Mouse (Mus musculus) CH12.LX (cell line): ENCODE data around the gene Cd86. TPM values are rescaled to one million over a fixed set of nuclear protein-coding genes. Genes with fewer than 3 reads are reported as not detected.

ENCODE experiments used
- DNase-seq: peaks from one replicate; pipeline ENCODE4 v3.0.0-alpha.2; 2013; ENCODE audit errors: extremely low read depth
- H3K27ac ChIP-seq: 2 replicates; pipeline ENCODE4 v1.5.1; 2012; ENCODE audit warnings: low read depth, mild to moderate bottlenecking, control low read depth, moderate library complexity; ENCODE audit not compliant: insufficient read depth
- H3K27me3 ChIP-seq: replicated peaks from 2 replicates; pipeline ENCODE3; 2012; ENCODE audit warnings: inconsistent platforms
- H3K36me3 ChIP-seq, 2 experiments: replicated peaks in 1 of 2; 2 replicates each; pipeline versions ENCODE3 to v1.6.1; 2012; ENCODE audit warnings: inconsistent platforms in 1 of 2, low read length in 1 of 2, mild to moderate bottlenecking in 1 of 2, mixed read lengths in 1 of 2, moderate library complexity in 1 of 2; ENCODE audit not compliant: control insufficient read depth in 1 of 2, insufficient read depth in 1 of 2
- H3K4me1 ChIP-seq, 2 experiments: 2 replicates each; pipeline ENCODE4 v1.6.1; 2012; ENCODE audit warnings: inconsistent platforms in 1 of 2, moderate library complexity in 1 of 2; ENCODE audit not compliant: insufficient read depth in 2 of 2, control insufficient read depth in 1 of 2
- H3K4me2 ChIP-seq: 2 replicates; pipeline ENCODE4 v1.6.1; 2012; ENCODE audit warnings: low read depth, mild to moderate bottlenecking, control low read depth; ENCODE audit not compliant: poor library complexity, insufficient read depth, severe bottlenecking
- H3K4me3 ChIP-seq, 3 experiments: fragments of 150-350 bp in 1 of 3; sonication (generic) in 1 of 3; replicated peaks in 1 of 3; 2 replicates each; pipeline versions ENCODE3 to v1.5.1; 2011 to 2012; ENCODE audit warnings: low read depth in 2 of 3, low read length in 2 of 3, mild to moderate bottlenecking in 2 of 3, moderate library complexity in 2 of 3, control low read depth in 1 of 3, improper control_type of control experiment in 1 of 3, inconsistent platforms in 1 of 3, mixed read lengths in 1 of 3; ENCODE audit not compliant: poor library complexity in 1 of 3
- H3K79me2 ChIP-seq: replicated peaks from 2 replicates; pipeline ENCODE4 v1.6.1; 2012; ENCODE audit warnings: mild to moderate bottlenecking, moderate library complexity; ENCODE audit not compliant: control insufficient read depth, poor library complexity, insufficient read depth, severe bottlenecking; ENCODE audit errors: extremely low read depth
- H3K9ac ChIP-seq: 2 replicates; pipeline ENCODE4 v1.6.1; 2012; ENCODE audit warnings: low read depth, mild to moderate bottlenecking, control low read depth, moderate library complexity; ENCODE audit not compliant: insufficient read depth
- H3K9me3 ChIP-seq: replicated peaks from 2 replicates; pipeline ENCODE3; 2012; ENCODE audit warnings: low read length, inconsistent platforms, mixed read lengths
- BHLHE40 ChIP-seq: IDR thresholded peaks from 2 replicates; pipeline ENCODE4 v1.6.1; 2011; ENCODE audit warnings: mild to moderate bottlenecking, low read depth, low read length, improper control_type of control experiment
- CHD2 ChIP-seq: IDR thresholded peaks from 2 replicates; pipeline ENCODE4 v1.6.1; 2011; ENCODE audit warnings: low read length, improper control_type of control experiment
- CTCF ChIP-seq, 2 experiments: IDR thresholded peaks in 1 of 2; conservative IDR thresholded peaks in 1 of 2; 2 replicates each; pipeline ENCODE4 v1.5.1; 2011 to 2012; ENCODE audit warnings: low read depth in 2 of 2, low read length in 2 of 2, improper control_type of control experiment in 1 of 2, inconsistent platforms in 1 of 2, mild to moderate bottlenecking in 1 of 2, moderate library complexity in 1 of 2
- E2F4 ChIP-seq: IDR thresholded peaks from 2 replicates; pipeline ENCODE4 v1.6.1; 2011; ENCODE audit warnings: low read depth, low read length, improper control_type of control experiment; ENCODE audit not compliant: insufficient replicate concordance
- ELF1 ChIP-seq: IDR thresholded peaks from 2 replicates; pipeline ENCODE4 v1.6.1; 2014; ENCODE audit warnings: low read depth, mild to moderate bottlenecking, inconsistent platforms, low read length, improper control_type of control experiment
- EP300 ChIP-seq: IDR thresholded peaks from 2 replicates; pipeline ENCODE4 v1.6.1; 2011; ENCODE audit warnings: low read length, improper control_type of control experiment
- ETS1 ChIP-seq: conservative IDR thresholded peaks from 2 replicates; pipeline ENCODE4 v1.6.1; 2012; ENCODE audit warnings: low read depth, mild to moderate bottlenecking, inconsistent platforms, low read length, improper control_type of control experiment, moderate library complexity
- JUN ChIP-seq: IDR thresholded peaks from 2 replicates; pipeline ENCODE4 v1.6.1; 2011; ENCODE audit warnings: low read depth, mild to moderate bottlenecking, low read length, improper control_type of control experiment, moderate library complexity; ENCODE audit not compliant: insufficient read depth
- JUND ChIP-seq: conservative IDR thresholded peaks from 2 replicates; pipeline ENCODE4 v1.6.1; 2011; ENCODE audit warnings: low read depth, low read length, improper control_type of control experiment
- MAZ ChIP-seq: IDR thresholded peaks from 2 replicates; pipeline ENCODE4 v1.6.1; 2012; ENCODE audit warnings: low read depth, mild to moderate bottlenecking, inconsistent platforms, low read length, improper control_type of control experiment, moderate library complexity
- MEF2A ChIP-seq: IDR thresholded peaks from 2 replicates; pipeline ENCODE4 v1.6.1; 2014; ENCODE audit warnings: low read depth, mild to moderate bottlenecking, inconsistent platforms, low read length, improper control_type of control experiment, borderline replicate concordance
- MYC ChIP-seq: IDR thresholded peaks from 2 replicates; pipeline ENCODE4 v1.6.1; 2011; ENCODE audit warnings: low read depth, mild to moderate bottlenecking, improper control_type of control experiment, low read length
- NELFE ChIP-seq: IDR thresholded peaks from 2 replicates; pipeline ENCODE4 v1.6.1; 2011; ENCODE audit warnings: low read depth, low read length, improper control_type of control experiment
- NRF1 ChIP-seq: IDR thresholded peaks from 2 replicates; pipeline ENCODE4 v1.6.1; 2014; ENCODE audit warnings: low read depth, mild to moderate bottlenecking, inconsistent platforms, low read length, improper control_type of control experiment, moderate library complexity
- POLR2A ChIP-seq: IDR thresholded peaks from 2 replicates; pipeline ENCODE4 v1.6.1; 2011; ENCODE audit warnings: low read depth, mild to moderate bottlenecking, improper control_type of control experiment, low read length
- RCOR1 ChIP-seq: conservative IDR thresholded peaks from 2 replicates; pipeline ENCODE4 v1.6.1; 2012; ENCODE audit warnings: low read depth, mild to moderate bottlenecking, inconsistent platforms, low read length, improper control_type of control experiment
- SIN3A ChIP-seq: IDR thresholded peaks from 2 replicates; pipeline ENCODE4 v1.6.1; 2012; ENCODE audit warnings: low read length, improper control_type of control experiment, inconsistent platforms
- SMC3 ChIP-seq: IDR thresholded peaks from 2 replicates; pipeline ENCODE4 v1.6.1; 2011; ENCODE audit warnings: low read depth, low read length, improper control_type of control experiment
- USF1 ChIP-seq: IDR thresholded peaks from 2 replicates; pipeline ENCODE4 v1.6.1; 2014; ENCODE audit warnings: low read depth, mild to moderate bottlenecking, inconsistent platforms, low read length, improper control_type of control experiment
- USF2 ChIP-seq: conservative IDR thresholded peaks from 2 replicates; pipeline ENCODE4 v1.6.1; 2011; ENCODE audit warnings: low read depth, low read length, improper control_type of control experiment
- ZC3H11A ChIP-seq: IDR thresholded peaks from 2 replicates; pipeline ENCODE4 v1.6.1; 2012; ENCODE audit warnings: low read depth, mild to moderate bottlenecking, inconsistent platforms, low read length, improper control_type of control experiment
- dilution Hi-C: fragments of 300-500 bp; cut with MboI; formaldehyde crosslinking; loops from 2 replicates; pipeline ENCODE4 v1.14.3; 2020; ENCODE audit warnings: low sequenced_read_pairs; ENCODE audit not compliant: extremely low pct_unique_long_range_greater_than_20kb, extremely low pct_ligation_motif_present
- in situ Hi-C: fragments of 300-500 bp; cut with MboI; formaldehyde crosslinking; loops from 3 replicates; pipeline ENCODE4 v1.14.3; 2019; ENCODE audit warnings: low sequenced_read_pairs, low pct_ligation_motif_present, low pct_unique_long_range_greater_than_20kb, mixed read lengths
- polyA plus RNA-seq: library from polyadenylated mRNA; unstranded; fragments of >175 nt; gene quantifications from 2 replicates; pipeline ENCODE4 v1.2.1, GENCODE M21; 2012; ENCODE audit warnings: low read depth; ENCODE audit not compliant: insufficient read length
- total RNA-seq, 2 experiments: library from RNA; depleted of rRNA; stranded (reverse); fragments of 300-350 nt in 1 of 2; fragments of >200 nt in 1 of 2; gene quantifications; 2 replicates each; pipeline ENCODE4 v1.2.3; 2012 to 2014

The Cd86 gene
- total and polyA plus RNA-seq, 3 experiments, result 102 to 191 (median 113) TPM

- TF ChIP-seq ETS1, result peak; percentile 75
- TF ChIP-seq BHLHE40, result peak; percentile 91
- TF ChIP-seq POLR2A, result no peak
- TF ChIP-seq CHD2, result no peak
- no peak for TF ChIP-seq USF2
- TF ChIP-seq ELF1, result no peak
- no peak for TF ChIP-seq JUND
- no peak; the same call in 1 of the 2 replicates for TF ChIP-seq SMC3
- TF ChIP-seq ZC3H11A, result no peak
- TF ChIP-seq MEF2A, result peak; percentile 63
- no peak for TF ChIP-seq SIN3A
- TF ChIP-seq MYC, result no peak
These were observed 43.5 kb upstream of the Cd86 start (continued) for GRCm38 (mm10) chr16:36709405-36709804.

- H3K79me2 ChIP-seq, result no peaks in the 10 kb centered on the region
- dilution Hi-C loops, result no loop called here
- peaks cover 2% of the 10 kb centered on the region for H3K27me3 ChIP-seq
- TF ChIP-seq E2F4 (no peak), RCOR1 (no peak), ELF1 (no peak), CTCF (conservative IDR thresholded peaks at IDR 0.05 in 1 of 2, IDR thresholded peaks at IDR 0.05 in 1 of 2; ENCODE audit: low read depth in 2 of 2, low read length in 2 of 2) (no peak), NELFE (no peak)
- TF ChIP-seq, all 38 proteins: peak for 0
- DNase-seq, result no peak
- Histone ChIP-seq H3K9ac (no peak overlapping the region), H3K4me2 (no peak overlapping the region), H3K36me3 (no peaks in the 10 kb centered on the region), H3K9me3 (peaks cover 2% of the 10 kb centered on the region), H3K4me3 (no peak overlapping the region), H3K27ac (no peak overlapping the region), H3K4me1 (peaks cover 22 to 57% of the 10 kb centered on the region in 2 experiments)
- in situ Hi-C loops, result no loop called here
These were observed 42.9 kb upstream of the Cd86 start for GRCm38 (mm10) chr16:36708751-36709150.

GRCm38 (mm10) chr16:36707702-36708423, 42.0 kb upstream of the Cd86 start:
- DNase-seq, result no peak
- H3K27ac ChIP-seq, result no peak overlapping the region
- H3K27me3 ChIP-seq, result peaks cover 2% of the 10 kb centered on the region
- H3K79me2 ChIP-seq, result no peaks in the 10 kb centered on the region
- H3K4me1 ChIP-seq, result peaks cover 24 to 65% of the 10 kb centered on the region in 2 experiments
- no peak for TF ChIP-seq MAZ
- no peak for TF ChIP-seq ELF1
- no peak for TF ChIP-seq MYC
- TF ChIP-seq CHD2, result no peak
- TF ChIP-seq NRF1, result no peak
- no peak for TF ChIP-seq USF2
- no peak for TF ChIP-seq JUN
- TF ChIP-seq E2F4, result no peak
- no peak for TF ChIP-seq EP300
- no peak for TF ChIP-seq USF1
- dilution Hi-C loops, result no loop called here
- in situ Hi-C loops, result no loop called here
- no peaks in the 10 kb centered on the region for H3K36me3 ChIP-seq
- H3K9me3 ChIP-seq, result peaks cover 2% of the 10 kb centered on the region
- no peak overlapping the region for H3K4me2 ChIP-seq
- no peak overlapping the region for H3K4me3 ChIP-seq
- H3K9ac ChIP-seq, result no peak overlapping the region
